Mouse (Mus musculus) forebrain, embryonic 16.5 days (tissue): ENCODE data around the gene 1700015F17Rik. TPM values are rescaled to one million over a fixed set of nuclear protein-coding genes. Genes with fewer than 3 reads are reported as not detected.
A peak's percentile ranks its signal among the peaks of the same experiment; 100 is the strongest.

Experiments used
- ATAC-seq: fragments of 200-750 bp; cut with Nextera tagmentation; 2 replicates; pipeline ENCODE4 v1.8.0; 2017; ENCODE audit warnings: mild to moderate bottlenecking, moderate library complexity
- H3K27ac ChIP-seq: fragments of 300-500 bp; sonication (generic); 2 replicates; pipeline ENCODE4 v1.5.1; 2014; ENCODE audit warnings: low read length, control low read depth
- H3K27me3 ChIP-seq: fragments of 300-500 bp; sonication (generic); replicated peaks from 2 replicates; pipeline ENCODE4 v1.6.1; 2014; ENCODE audit warnings: low read length; ENCODE audit not compliant: control insufficient read depth, insufficient read depth
- H3K36me3 ChIP-seq: fragments of 300-500 bp; sonication (generic); 2 replicates; pipeline ENCODE4 v1.6.1; 2014; ENCODE audit not compliant: control insufficient read depth, insufficient read depth
- H3K4me1 ChIP-seq: fragments of 300-500 bp; sonication (generic); replicated peaks from 2 replicates; pipeline ENCODE4 v1.6.1; 2014; ENCODE audit warnings: low read length; ENCODE audit not compliant: control insufficient read depth, insufficient read depth
- H3K4me2 ChIP-seq: fragments of 300-500 bp; sonication (generic); 2 replicates; pipeline ENCODE4 v1.6.1; 2014; ENCODE audit warnings: mild to moderate bottlenecking, low read length, control low read depth
- H3K4me3 ChIP-seq: fragments of 300-500 bp; sonication (generic); replicated peaks from 2 replicates; pipeline ENCODE4 v1.5.1; 2014; ENCODE audit warnings: mild to moderate bottlenecking, low read length, control low read depth
- H3K9ac ChIP-seq: fragments of 300-500 bp; sonication (generic); replicated peaks from 2 replicates; pipeline ENCODE4 v1.6.1; 2014; ENCODE audit warnings: low read depth, low read length, control low read depth
- H3K9me3 ChIP-seq: fragments of 300-500 bp; sonication (generic); 2 replicates; pipeline ENCODE4 v1.6.1; 2016; ENCODE audit warnings: low read length; ENCODE audit not compliant: control insufficient read depth
- WGBS: fragments of 180-500 bp; shearing (Covaris S2); extraction: QIAGEN DNeasy Blood & Tissue Kit; methylation state at CpG from one replicate; pipeline ENCODE4 v1.1.7; 2014; 5-methylcytosine and 5-hydroxymethylcytosine counted together
- polyA plus RNA-seq: library from polyadenylated mRNA; unstranded; fragments of >200 nt; fragmentation: Nextera tagmentation; extraction: Ambion mirVana; gene quantifications from 2 replicates; pipeline ENCODE4 v1.2.1, GENCODE M21; 2015

1700015F17Rik gene
- polyA plus RNA-seq, 1 experiment from 2014 or later: not detected

- H3K36me3 ChIP-seq: no peaks in the 10 kb centered on the region
- no peak overlapping the region for H3K4me3 ChIP-seq
- H3K9me3 ChIP-seq: no peaks in the 10 kb centered on the region
- no peaks in the 10 kb centered on the region for H3K27me3 ChIP-seq
- no peak overlapping the region for H3K27ac ChIP-seq
- H3K4me2 ChIP-seq: no peak overlapping the region
- no peaks in the 10 kb centered on the region for H3K4me1 ChIP-seq
- 94% methylated on average over 4 of the region's 4 CpGs for WGBS
- no peak for ATAC-seq
- H3K9ac ChIP-seq: no peak overlapping the region
Observed at GRCm38 (mm10) chr5:5476133-5476532, 2.8 kb downstream of the 1700015F17Rik start.

GRCm38 (mm10) chr5:5465256-5465655 lies 13.7 kb downstream of the 1700015F17Rik start:
- H3K27ac ChIP-seq: no peak overlapping the region
- H3K4me1 ChIP-seq: no peaks in the 10 kb centered on the region
- H3K4me3 ChIP-seq: no peak overlapping the region
- H3K9me3 ChIP-seq: no peaks in the 10 kb centered on the region
- H3K36me3 ChIP-seq: no peaks in the 10 kb centered on the region
- no peak for ATAC-seq
- 71% methylated on average over 1 of the region's 1 CpGs for WGBS
- no peak overlapping the region for H3K9ac ChIP-seq
- no peak overlapping the region for H3K4me2 ChIP-seq
- no peaks in the 10 kb centered on the region for H3K27me3 ChIP-seq

GRCm38 (mm10) chr5:5431746-5432438 lies 47.1 kb downstream of the 1700015F17Rik start:
- Histone ChIP-seq H3K4me1 (no peaks in the 10 kb centered on the region), H3K36me3 (no peaks in the 10 kb centered on the region), H3K9ac (no peak overlapping the region), H3K27me3 (no peaks in the 10 kb centered on the region), H3K4me3 (no peak overlapping the region), H3K27ac (no peak overlapping the region), H3K4me2 (no peak overlapping the region), H3K9me3 (no peaks in the 10 kb centered on the region)
- peak; percentile 62 for ATAC-seq
- 19% methylated on average over 5 of the region's 5 CpGs for WGBS

GRCm38 (mm10) chr5:5423723-5424171 lies 55.2 kb downstream of the 1700015F17Rik start:
- no peaks in the 10 kb centered on the region for H3K4me1 ChIP-seq
- H3K9me3 ChIP-seq: no peaks in the 10 kb centered on the region
- H3K36me3 ChIP-seq: no peaks in the 10 kb centered on the region
- WGBS: 91% methylated on average over 6 of the region's 6 CpGs
- no peak overlapping the region for H3K27ac ChIP-seq
- H3K9ac ChIP-seq: no peak overlapping the region
- no peak overlapping the region for H3K4me2 ChIP-seq
- no peak for ATAC-seq
- H3K4me3 ChIP-seq: no peak overlapping the region
- H3K27me3 ChIP-seq: no peaks in the 10 kb centered on the region

- no peak overlapping the region for H3K4me3 ChIP-seq
- WGBS: 97% methylated on average over 4 of the region's 4 CpGs
- H3K9ac ChIP-seq: no peak overlapping the region
- no peaks in the 10 kb centered on the region for H3K9me3 ChIP-seq
- no peaks in the 10 kb centered on the region for H3K4me1 ChIP-seq
- no peak overlapping the region for H3K27ac ChIP-seq
- no peaks in the 10 kb centered on the region for H3K27me3 ChIP-seq
- no peak overlapping the region for H3K4me2 ChIP-seq
- H3K36me3 ChIP-seq: no peaks in the 10 kb centered on the region
- ATAC-seq: no peak
Observed at GRCm38 (mm10) chr5:5423081-5423480, 55.9 kb downstream of the 1700015F17Rik start.

- H3K4me3 ChIP-seq: no peak overlapping the region
- ATAC-seq: no peak
- no peaks in the 10 kb centered on the region for H3K36me3 ChIP-seq
- no peak overlapping the region for H3K4me2 ChIP-seq
- no peak overlapping the region for H3K9ac ChIP-seq
- H3K9me3 ChIP-seq: no peaks in the 10 kb centered on the region
- H3K27me3 ChIP-seq: no peaks in the 10 kb centered on the region
- H3K27ac ChIP-seq: no peak overlapping the region
- 98% methylated on average over 2 of the region's 2 CpGs for WGBS
- H3K4me1 ChIP-seq: no peaks in the 10 kb centered on the region
Observed at GRCm38 (mm10) chr5:5421439-5421838, 57.5 kb downstream of the 1700015F17Rik start.

GRCm38 (mm10) chr5:5419992-5420455 lies 58.9 kb downstream of the 1700015F17Rik start, which contains the start of gene Cdk14:
Gene Cdk14, minus strand, starts transcription at chr5:5420312.
- no peak within 1 kb of the TSS for H3K4me2 ChIP-seq
- ATAC-seq: no peak
- H3K9ac ChIP-seq: no peak within 1 kb of the TSS
- H3K36me3 ChIP-seq: no peaks in the 10 kb centered on the region
- H3K4me3 ChIP-seq: no peak within 1 kb of the TSS
- no peak within 1 kb of the TSS for H3K27ac ChIP-seq
- H3K27me3 ChIP-seq: no peaks in the 10 kb centered on the region
- no peaks in the 10 kb centered on the region for H3K9me3 ChIP-seq
- H3K4me1 ChIP-seq: no peaks in the 10 kb centered on the region
- WGBS: 84% methylated on average over 9 of the region's 9 CpGs

- no peak overlapping the region for H3K4me2 ChIP-seq
Observed at GRCm38 (mm10) chr5:5419253-5419652, 59.7 kb downstream of the 1700015F17Rik start.

GRCm38 (mm10) chr5:5414835-5415234 lies 64.1 kb downstream of the 1700015F17Rik start:
- no peak overlapping the region for H3K27ac ChIP-seq
- H3K4me2 ChIP-seq: no peak overlapping the region
- no peak for ATAC-seq
- no peak overlapping the region for H3K9ac ChIP-seq
- 78% methylated on average over 3 of the region's 3 CpGs for WGBS
- H3K4me1 ChIP-seq: no peaks in the 10 kb centered on the region
- H3K36me3 ChIP-seq: no peaks in the 10 kb centered on the region
- no peaks in the 10 kb centered on the region for H3K27me3 ChIP-seq
- no peak overlapping the region for H3K4me3 ChIP-seq
- no peaks in the 10 kb centered on the region for H3K9me3 ChIP-seq

More at GRCm38 (mm10) chr5:5419253-5419652, 59.7 kb downstream of the 1700015F17Rik start:
- no peak overlapping the region for H3K27ac ChIP-seq
- no peaks in the 10 kb centered on the region for H3K9me3 ChIP-seq
- no peak overlapping the region for H3K9ac ChIP-seq
- H3K27me3 ChIP-seq: no peaks in the 10 kb centered on the region
- 81% methylated on average over 1 of the region's 1 CpGs for WGBS
- H3K4me3 ChIP-seq: no peak overlapping the region
- no peaks in the 10 kb centered on the region for H3K36me3 ChIP-seq
- H3K4me1 ChIP-seq: no peaks in the 10 kb centered on the region
- no peak for ATAC-seq
